Mouse (Mus musculus): ENCODE measurements around the gene Adgrd1. TPM values are rescaled to one million over a fixed set of nuclear protein-coding genes. Genes with fewer than 3 reads are reported as not detected.
A peak's percentile ranks its signal among the peaks of the same experiment; 100 is the strongest.

The Adgrd1 gene
- polyA plus RNA-seq, 1 experiment from 2014 or later = 0.05 TPM

DNA sequence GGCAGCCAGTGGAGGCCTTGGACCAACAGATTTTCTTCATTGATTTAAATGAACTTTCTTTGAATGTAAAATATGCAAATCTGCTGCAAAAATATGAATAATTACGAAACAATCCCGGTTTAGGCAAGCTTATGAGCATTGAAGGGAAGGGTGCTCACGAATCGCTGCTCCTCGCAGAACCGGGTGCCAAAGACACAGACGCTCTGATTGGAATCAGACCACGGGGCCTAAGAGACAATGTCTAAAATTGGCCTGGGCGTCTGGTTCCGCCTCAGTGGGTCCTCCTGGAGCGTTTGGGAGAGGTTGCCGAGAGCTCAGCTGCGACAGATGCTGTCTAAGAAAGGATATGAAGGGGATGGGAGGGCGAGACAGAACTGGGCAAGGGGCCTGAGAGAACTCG is 42.0 kb downstream of the Adgrd1 start:
- WGBS = 77% methylated on average over 15 of the region's 15 CpGs
- no peak overlapping the region for H3K27ac ChIP-seq

DNA sequence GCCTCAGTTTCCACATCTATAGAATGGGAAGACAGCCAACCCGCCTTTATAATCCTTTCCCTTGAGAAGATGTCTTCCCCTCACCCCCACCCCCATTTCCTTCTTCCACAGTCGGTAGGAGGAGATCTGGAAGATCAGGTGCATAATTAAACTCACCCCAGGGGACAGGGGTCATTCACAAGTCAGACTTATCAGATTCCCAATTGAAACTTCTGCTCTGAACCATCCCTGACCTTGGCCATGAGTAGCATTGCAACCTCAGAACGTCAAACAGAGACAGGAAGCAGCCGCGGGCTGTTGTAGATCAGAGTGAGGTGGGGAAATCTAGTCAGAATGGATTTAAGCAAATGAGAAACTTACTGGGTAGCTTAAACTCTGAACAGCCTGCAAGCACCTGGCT is 46.3 kb downstream of the Adgrd1 start:
- Histone ChIP-seq H3K4me2 (no peak overlapping the region), H3K4me1 (no peaks in the 10 kb centered on the region), H3K9me3 (no peaks in the 10 kb centered on the region), H3K27ac (no peak overlapping the region), H3K36me3 (replicated peaks) (no peaks in the 10 kb centered on the region), H3K4me3 (replicated peaks) (no peak overlapping the region), H3K27me3 (0 out of 2 replicates have a peak, but pooled peaks cover 3% of the 10 kb centered on the region), H3K9ac (no peak overlapping the region)
- 79% methylated on average over 5 of the region's 5 CpGs for WGBS
- no peak for ATAC-seq (ENCODE audit: low FRiP score)

More for the DNA sequence above, 42.0 kb downstream of the Adgrd1 start:
- Histone ChIP-seq H3K9me3 (no peaks in the 10 kb centered on the region), H3K4me3 (replicated peaks) (no peak overlapping the region), H3K4me2 (no peak overlapping the region), H3K9ac (no peak overlapping the region), H3K4me1 (no peaks in the 10 kb centered on the region), H3K27me3 (0 out of 2 replicates have a peak, but pooled peaks cover 3% of the 10 kb centered on the region), H3K36me3 (replicated peaks) (no peaks in the 10 kb centered on the region)
- ATAC-seq (ENCODE audit: low FRiP score) = no peak

DNA sequence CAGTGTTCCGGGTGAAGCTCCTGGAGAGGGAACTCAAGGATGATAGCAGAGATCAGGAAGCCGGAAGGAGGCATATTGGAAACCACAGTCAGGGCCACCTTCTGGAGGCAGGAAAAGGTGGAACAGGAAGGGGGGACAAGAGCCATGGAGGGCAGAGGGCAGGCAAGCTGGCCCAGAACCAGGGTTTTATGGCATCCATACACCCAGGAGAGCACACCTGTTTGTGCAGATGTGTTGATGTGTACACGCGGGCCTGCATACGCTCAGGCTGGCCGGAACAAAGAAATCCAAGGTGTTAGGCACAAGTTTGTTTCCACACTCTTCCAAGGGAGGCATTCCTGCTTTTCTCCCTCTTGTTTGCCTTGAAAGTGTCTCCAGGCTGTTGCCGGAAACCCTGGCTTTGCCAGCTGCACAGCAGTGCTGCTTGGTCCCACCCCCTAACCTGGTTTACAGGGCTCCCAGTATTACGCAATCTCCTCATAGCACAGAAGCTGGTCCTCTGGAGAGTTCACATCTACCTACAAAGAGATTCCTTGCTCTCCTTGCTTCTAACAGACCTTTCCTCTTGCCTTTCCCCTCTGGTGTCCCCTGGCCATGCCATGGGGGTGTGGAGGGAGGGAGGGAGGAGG is 48.9 kb downstream of the Adgrd1 start:
- Histone ChIP-seq H3K9ac (no peak overlapping the region), H3K27me3 (0 out of 2 replicates have a peak, but pooled peaks cover 3% of the 10 kb centered on the region), H3K4me3 (replicated peaks) (no peak overlapping the region), H3K4me1 (no peaks in the 10 kb centered on the region), H3K4me2 (no peak overlapping the region), H3K9me3 (no peaks in the 10 kb centered on the region), H3K27ac (no peak overlapping the region), H3K36me3 (replicated peaks) (no peaks in the 10 kb centered on the region)
- no peak for ATAC-seq (ENCODE audit: low FRiP score)
- 88% methylated on average over 8 of the region's 8 CpGs for WGBS

DNA sequence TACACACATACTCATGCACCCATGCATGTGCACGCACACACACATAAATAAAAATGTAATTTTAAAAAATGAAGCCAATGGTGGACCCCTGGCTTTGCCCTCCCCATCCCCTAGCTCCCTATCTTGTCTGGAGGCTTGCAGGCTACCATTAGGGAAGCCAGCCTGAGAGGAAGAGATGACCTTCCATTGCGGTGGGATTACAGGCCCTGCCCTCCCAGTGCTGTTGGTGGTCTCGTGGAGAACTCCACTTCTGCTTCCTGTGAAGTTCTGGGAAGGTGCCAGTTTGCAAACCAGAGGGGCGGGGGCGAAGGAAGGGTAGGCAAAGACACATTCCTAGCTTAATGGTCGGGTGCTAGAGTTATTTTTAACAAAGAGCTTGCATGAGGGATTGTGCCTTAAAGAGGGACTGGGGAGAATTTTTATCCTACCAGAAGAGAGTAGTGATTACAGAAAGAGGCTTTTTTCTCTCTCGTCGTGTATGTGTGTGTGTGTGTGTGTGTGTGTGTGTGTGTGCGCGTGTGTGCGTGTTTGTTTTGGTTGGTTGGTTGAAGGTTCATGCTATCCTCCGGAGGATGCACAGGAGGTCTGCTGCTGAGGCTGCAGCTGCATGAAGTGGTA is 50.5 kb downstream of the Adgrd1 start:
- WGBS = 81% methylated on average over 12 of the region's 12 CpGs

DNA sequence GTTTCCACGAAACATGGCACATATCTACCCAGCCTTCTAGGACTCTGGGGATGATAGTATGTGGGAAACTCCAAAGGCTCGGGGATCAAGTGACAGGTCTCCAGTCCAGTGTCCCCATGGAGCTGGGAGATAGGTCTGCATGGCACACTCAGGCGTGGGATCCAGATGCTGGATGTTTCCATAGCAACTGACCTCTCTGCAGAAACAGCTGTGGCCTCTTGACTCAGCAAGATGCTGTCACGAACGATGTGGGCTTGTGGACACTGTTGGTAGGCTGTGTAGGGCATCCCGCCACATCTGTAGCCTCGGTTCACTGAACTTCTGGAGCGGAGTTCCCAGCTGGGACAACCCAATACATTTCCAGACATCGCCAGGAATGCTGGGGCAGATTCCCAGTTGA is 51.9 kb downstream of the Adgrd1 start:
- Histone ChIP-seq H3K9me3 (no peaks in the 10 kb centered on the region), H3K36me3 (replicated peaks) (no peaks in the 10 kb centered on the region), H3K9ac (no peak overlapping the region), H3K27me3 (0 out of 2 replicates have a peak, but pooled peaks cover 3% of the 10 kb centered on the region), H3K4me2 (no peak overlapping the region), H3K4me1 (0 out of 2 replicates have a peak, but pooled peaks cover 9% of the 10 kb centered on the region), H3K27ac (no peak overlapping the region), H3K4me3 (replicated peaks) (no peak overlapping the region)
- WGBS = 81% methylated on average over 9 of the region's 9 CpGs
- no peak for ATAC-seq (ENCODE audit: low FRiP score)

More for the DNA sequence above, 50.5 kb downstream of the Adgrd1 start:
- Histone ChIP-seq H3K9ac (no peak overlapping the region), H3K27ac (no peak overlapping the region), H3K36me3 (replicated peaks) (no peaks in the 10 kb centered on the region), H3K4me1 (0 out of 2 replicates have a peak, but pooled peaks cover 9% of the 10 kb centered on the region), H3K27me3 (no peaks in the 10 kb centered on the region), H3K4me2 (no peak overlapping the region), H3K4me3 (replicated peaks) (no peak overlapping the region), H3K9me3 (no peaks in the 10 kb centered on the region)
- no peak for ATAC-seq (ENCODE audit: low FRiP score)

DNA sequence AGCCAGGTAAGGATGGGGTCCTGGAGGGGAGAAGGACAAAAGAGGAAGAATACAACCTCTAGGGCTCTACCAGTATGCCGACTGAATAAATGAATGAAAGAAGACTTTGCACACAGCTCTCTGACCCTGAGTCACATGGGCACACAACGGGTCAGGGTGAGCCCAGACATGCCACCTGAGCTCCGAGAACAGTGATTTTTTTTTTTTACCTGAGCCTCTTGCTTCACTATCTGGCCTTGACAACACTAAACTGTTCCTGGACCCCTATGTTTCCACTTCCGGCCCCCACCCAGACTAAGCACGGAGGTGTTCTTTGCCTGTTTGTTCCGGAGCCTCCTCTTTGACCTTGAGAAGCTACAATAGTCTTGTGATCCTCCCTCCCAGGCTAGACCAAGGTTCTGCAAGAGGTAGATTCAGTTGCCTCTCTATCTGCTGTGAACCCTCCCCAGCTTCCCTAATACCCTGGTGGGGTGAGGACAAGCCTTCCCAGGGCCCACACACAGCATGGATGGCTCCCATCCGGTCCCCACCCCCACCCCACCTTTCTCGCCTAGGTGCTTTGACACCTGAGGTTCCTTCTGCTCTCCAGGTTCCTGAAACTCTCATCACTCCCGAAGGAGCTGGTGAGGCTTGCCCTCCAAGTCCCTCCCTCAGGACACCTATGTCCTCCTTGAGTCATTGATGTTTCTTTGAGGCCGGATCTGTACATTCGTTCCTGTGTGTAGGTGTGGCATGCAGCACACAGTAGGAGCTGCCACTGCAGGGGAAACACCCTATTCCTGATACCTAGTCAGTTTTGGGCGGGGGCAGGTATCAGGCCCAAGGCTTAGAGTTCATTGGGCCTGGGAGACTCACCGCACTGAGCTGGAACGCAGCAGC is 58.7 kb downstream of the Adgrd1 start:
- Histone ChIP-seq H3K36me3 (replicated peaks) (no peaks in the 10 kb centered on the region), H3K4me2 (peak overlapping the region; percentile 38), H3K4me3 (replicated peaks) (no peak overlapping the region), H3K4me1 (peaks cover 37% of the 10 kb centered on the region), H3K27me3 (peaks cover 14% of the 10 kb centered on the region; the same call in 1 of the 2 replicates), H3K9me3 (no peaks in the 10 kb centered on the region), H3K27ac (peak overlapping the region; percentile 76), H3K9ac (no peak overlapping the region)
- peak; percentile 25; the same call in 1 of the 2 replicates for ATAC-seq (ENCODE audit: low FRiP score)
- 59% methylated on average over 14 of the region's 14 CpGs for WGBS

DNA sequence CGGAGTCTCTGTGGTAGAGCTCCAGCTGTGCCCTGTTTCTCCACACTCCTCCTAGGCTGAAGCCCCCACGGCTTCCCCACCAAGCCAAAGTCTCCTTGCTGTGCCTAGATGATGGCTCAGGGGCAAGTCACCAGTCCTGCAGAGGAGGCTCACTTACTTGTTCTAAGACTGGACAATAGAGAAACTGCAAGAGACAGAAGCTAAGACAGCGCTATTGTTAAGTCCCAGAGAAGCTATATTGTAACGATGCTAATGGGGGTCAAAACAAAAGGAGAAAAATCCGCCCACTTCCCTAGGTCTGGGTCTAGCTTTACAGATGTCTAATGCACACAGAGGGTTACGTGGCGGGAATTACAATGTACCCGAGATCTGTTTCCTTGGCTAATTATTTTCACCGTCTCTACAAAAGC is 59.4 kb downstream of the Adgrd1 start:
- Histone ChIP-seq H3K27ac (peak overlapping the region; percentile 76), H3K4me2 (peak overlapping the region; percentile 38), H3K36me3 (replicated peaks) (no peaks in the 10 kb centered on the region), H3K4me3 (replicated peaks) (no peak overlapping the region), H3K9ac (no peak overlapping the region), H3K27me3 (peaks cover 14% of the 10 kb centered on the region; the same call in 1 of the 2 replicates), H3K9me3 (no peaks in the 10 kb centered on the region), H3K4me1 (peaks cover 39% of the 10 kb centered on the region)
- WGBS = 4% methylated on average over 9 of the region's 9 CpGs
- ATAC-seq (ENCODE audit: low FRiP score) = peak; percentile 73

DNA sequence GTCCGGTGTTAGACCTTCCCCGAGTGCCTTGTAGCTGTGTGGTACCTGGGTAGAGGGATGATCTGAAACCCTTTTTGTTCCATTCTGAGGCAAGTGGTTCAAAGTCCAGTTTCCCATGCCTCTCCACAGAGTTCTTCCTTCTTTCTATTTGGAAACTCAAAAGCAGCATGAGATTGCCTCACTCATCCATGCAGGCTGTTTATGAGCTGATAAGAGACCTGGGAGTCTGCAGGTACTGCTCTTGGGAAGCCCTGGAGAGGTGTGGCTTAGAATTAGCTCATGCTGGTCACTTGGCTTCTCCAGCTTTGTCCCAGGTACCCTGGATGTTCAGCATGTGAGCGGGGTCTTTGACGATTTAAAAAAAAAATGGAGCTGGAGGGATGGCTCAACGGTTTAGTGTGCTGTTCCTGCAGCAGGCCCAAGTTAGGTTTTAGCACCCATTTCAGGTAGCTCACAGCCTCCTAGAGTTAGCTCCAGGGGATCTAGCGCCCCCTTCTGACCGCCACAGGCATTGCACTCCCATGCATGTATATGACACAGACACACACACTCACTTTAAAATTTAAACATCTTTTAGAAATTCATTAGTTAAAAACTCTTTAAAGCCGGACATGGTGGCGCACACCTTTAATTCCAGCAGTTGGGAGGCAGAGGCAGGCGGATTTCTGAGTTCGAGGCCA is 65.0 kb downstream of the Adgrd1 start:
- ATAC-seq (ENCODE audit: low FRiP score) = no peak
- Histone ChIP-seq H3K9me3 (no peaks in the 10 kb centered on the region), H3K27ac (no peak overlapping the region), H3K27me3 (no peaks in the 10 kb centered on the region), H3K4me3 (replicated peaks) (no peak overlapping the region), H3K4me2 (no peak overlapping the region), H3K4me1 (peaks cover 22% of the 10 kb centered on the region), H3K9ac (no peak overlapping the region), H3K36me3 (replicated peaks) (no peaks in the 10 kb centered on the region)
- WGBS = 86% methylated on average over 11 of the region's 11 CpGs

DNA sequence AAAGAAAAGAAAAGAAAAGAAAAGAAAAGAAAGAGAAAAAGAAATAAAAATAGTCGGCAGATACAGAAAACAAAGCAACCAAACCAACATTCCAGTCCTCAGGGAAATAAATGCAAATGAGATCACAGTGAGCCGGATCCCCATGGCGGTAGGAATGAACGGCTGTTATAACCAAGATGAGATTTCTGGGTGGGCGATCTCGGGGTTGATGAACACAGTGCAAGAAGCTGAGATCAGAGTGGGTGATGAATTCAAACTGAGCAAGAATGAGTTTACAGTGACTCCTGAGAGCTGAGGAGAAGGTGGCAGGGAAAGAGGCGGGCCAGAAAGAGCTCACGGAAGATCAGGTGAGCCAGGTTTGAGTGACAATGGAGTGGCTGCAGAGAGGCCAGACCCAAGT is 66.9 kb downstream of the Adgrd1 start:
- H3K4me3 ChIP-seq (replicated peaks) = no peak overlapping the region
- H3K9ac ChIP-seq = no peak overlapping the region
- H3K4me2 ChIP-seq = no peak overlapping the region
- no peak for ATAC-seq (ENCODE audit: low FRiP score)
- H3K27me3 ChIP-seq = no peaks in the 10 kb centered on the region
- no peaks in the 10 kb centered on the region for H3K9me3 ChIP-seq
- 72% methylated on average over 8 of the region's 8 CpGs for WGBS
- no peak overlapping the region for H3K27ac ChIP-seq
- H3K4me1 ChIP-seq = peaks cover 12% of the 10 kb centered on the region
- H3K36me3 ChIP-seq (replicated peaks) = no peaks in the 10 kb centered on the region

DNA sequence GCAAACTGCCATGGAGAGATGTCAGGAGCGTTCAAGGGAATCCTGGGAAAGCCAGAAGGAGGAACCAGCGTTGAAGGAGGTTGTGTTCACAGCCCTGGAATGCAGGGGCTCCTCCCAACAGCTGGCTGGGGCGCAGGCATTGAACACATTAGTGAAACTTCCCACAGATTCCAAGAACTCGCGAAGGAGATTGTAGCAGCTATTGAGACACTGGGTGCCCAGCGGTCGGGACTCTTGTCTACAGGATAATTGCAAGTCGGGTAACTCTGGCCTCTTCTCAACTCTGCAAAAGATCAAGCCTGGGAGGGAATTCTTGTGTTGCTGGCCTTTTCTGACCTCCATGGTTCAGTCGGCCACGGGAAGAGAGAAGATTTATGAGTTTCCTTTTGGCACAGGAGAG is 67.5 kb downstream of the Adgrd1 start:
- no peak for ATAC-seq (ENCODE audit: low FRiP score)
- H3K4me3 ChIP-seq (replicated peaks) = no peak overlapping the region
- 53% methylated on average over 10 of the region's 10 CpGs for WGBS

DNA sequence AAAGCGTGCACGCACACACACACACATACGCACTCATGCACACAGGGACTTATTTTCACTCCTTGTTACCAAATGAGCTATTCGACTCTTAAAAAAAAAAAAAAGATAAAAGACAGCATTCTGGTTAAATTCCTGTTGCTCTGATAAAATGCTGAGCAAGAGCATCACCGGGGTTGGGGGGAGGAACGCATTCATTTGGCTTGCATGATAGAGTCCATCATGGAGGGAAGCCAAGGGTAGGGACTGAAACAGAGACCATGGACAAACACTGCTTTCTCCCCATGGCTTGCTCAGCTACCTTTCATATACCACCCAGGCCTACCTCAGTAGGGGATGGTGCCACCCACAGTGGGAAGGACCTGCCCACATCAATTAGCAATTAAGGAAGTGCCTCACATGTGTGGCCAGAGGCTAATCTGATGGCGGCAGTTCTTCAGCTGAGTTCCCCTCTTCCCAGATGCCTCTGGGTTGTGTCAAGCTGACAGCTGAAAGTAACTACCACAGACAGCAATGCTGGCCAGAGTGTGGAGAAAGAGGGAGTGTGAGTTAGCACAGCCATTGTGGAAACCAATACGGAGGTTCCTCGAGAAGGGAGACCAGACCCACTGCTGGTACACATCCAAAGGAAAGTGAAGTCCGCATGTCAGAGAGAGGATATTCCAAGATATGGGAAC is 68.5 kb downstream of the Adgrd1 start:
- no peak for ATAC-seq (ENCODE audit: low FRiP score)
- WGBS = 93% methylated on average over 10 of the region's 10 CpGs
- no peak overlapping the region for H3K4me2 ChIP-seq
- H3K4me3 ChIP-seq (replicated peaks) = no peak overlapping the region
- H3K36me3 ChIP-seq (replicated peaks) = no peaks in the 10 kb centered on the region
- H3K27ac ChIP-seq = no peak overlapping the region
- H3K9me3 ChIP-seq = no peaks in the 10 kb centered on the region
- H3K27me3 ChIP-seq = no peaks in the 10 kb centered on the region
- no peak overlapping the region for H3K9ac ChIP-seq
- peaks cover 21% of the 10 kb centered on the region for H3K4me1 ChIP-seq

More for the DNA sequence above, 67.5 kb downstream of the Adgrd1 start:
- Histone ChIP-seq H3K4me2 (no peak overlapping the region), H3K27me3 (no peaks in the 10 kb centered on the region), H3K27ac (no peak overlapping the region), H3K9me3 (no peaks in the 10 kb centered on the region), H3K9ac (no peak overlapping the region), H3K36me3 (replicated peaks) (no peaks in the 10 kb centered on the region), H3K4me1 (peaks cover 14% of the 10 kb centered on the region)
